Mouse (Mus musculus) G1E (cell line): Measurements from ENCODE around the gene Iqcn. TPM values are rescaled to one million over a fixed set of nuclear protein-coding genes. Genes with fewer than 3 reads are reported as not detected.
A peak's percentile ranks its signal among the peaks of the same experiment; 100 is the strongest.

Experiments used
- ATAC-seq: 2 replicates; pipeline ENCODE4 v1.8.0; 2016; ENCODE audit warnings: mild to moderate bottlenecking; ENCODE audit not compliant: insufficient number of reproducible peaks, poor library complexity, low FRiP score, severe bottlenecking; ENCODE audit errors: extremely low read depth
- DNase-seq: peaks from one replicate; pipeline ENCODE4 v3.0.0; 2012; ENCODE audit warnings: low spot score
- H3K27me3 ChIP-seq: 2 replicates; pipeline ENCODE4 v1.6.1; 2012; ENCODE audit warnings: mild to moderate bottlenecking, low read length, inconsistent platforms; ENCODE audit not compliant: insufficient read depth
- H3K36me3 ChIP-seq: replicated peaks from 2 replicates; pipeline ENCODE3; 2012; ENCODE audit warnings: mild to moderate bottlenecking, inconsistent platforms
- H3K4me1 ChIP-seq: 2 replicates; pipeline ENCODE4 v1.6.1; 2012; ENCODE audit warnings: low read depth, low read length, inconsistent platforms, mixed read lengths; ENCODE audit not compliant: insufficient read depth
- H3K4me3 ChIP-seq: 2 replicates; pipeline ENCODE4 v1.5.1; 2012; ENCODE audit warnings: low read depth, mild to moderate bottlenecking, inconsistent platforms, low read length, moderate library complexity, mixed read lengths
- H3K9me3 ChIP-seq: replicated peaks from 2 replicates; pipeline ENCODE4 v1.6.1; 2012; ENCODE audit warnings: inconsistent platforms
- CTCF ChIP-seq: IDR thresholded peaks from 2 replicates; pipeline ENCODE4 v1.5.1; 2012; ENCODE audit warnings: low read depth, low read length, inconsistent platforms, mixed read lengths
- GATA1 ChIP-seq: IDR thresholded peaks from 2 replicates; pipeline ENCODE4 v1.6.1; 2012; ENCODE audit warnings: borderline replicate concordance, low read length, inconsistent platforms, mixed read lengths
- GATA2 ChIP-seq: IDR thresholded peaks from 2 replicates; pipeline ENCODE4 v1.6.1; 2012; ENCODE audit warnings: low read depth, low read length, inconsistent platforms, borderline replicate concordance
- POLR2AphosphoS5 ChIP-seq: IDR thresholded peaks from 2 replicates; pipeline ENCODE4 v1.6.1; 2012; ENCODE audit warnings: low read depth, low read length, inconsistent platforms; ENCODE audit not compliant: insufficient replicate concordance
- TAL1 ChIP-seq: conservative IDR thresholded peaks from 2 replicates; pipeline ENCODE4 v1.6.1; 2012; ENCODE audit warnings: low read depth, low read length, inconsistent platforms, mixed read lengths
- polyA plus RNA-seq: library from polyadenylated mRNA; stranded (reverse); fragments of >175 nt; gene quantifications from 2 replicates; pipeline ENCODE4 v1.2.3, GENCODE M21; 2012
- total RNA-seq, 2 experiments: library from RNA; stranded (forward) in 1 of 2; stranded (reverse) in 1 of 2; fragments of 200-1000 nt in 1 of 2; fragments of >200 nt in 1 of 2; fragmentation: Nextera tagmentation in 1 of 2; gene quantifications; 2 replicates each; pipeline ENCODE4 v1.2.3; 2014 to 2017

Iqcn gene
- total and polyA plus RNA-seq, 3 experiments: 0.05 TPM; not detected in 2

GRCm38 (mm10) chr8:70701048-70701981 is 1.9 kb upstream of the Iqcn start:
- H3K4me3 ChIP-seq: peak overlapping the region; percentile 87; the same call in 1 of the 2 replicates
- peaks cover 43% of the 10 kb centered on the region for H3K4me1 ChIP-seq
- peaks cover 13% of the 10 kb centered on the region for H3K27me3 ChIP-seq
- ATAC-seq (no peak), DNase-seq (no peak)
- peaks cover 15% of the 10 kb centered on the region for H3K36me3 ChIP-seq
- TF ChIP-seq GATA2 (no peak), TAL1 (no peak), GATA1 (no peak), CTCF (no peak), POLR2AphosphoS5 (no peak)
- no peaks in the 10 kb centered on the region for H3K9me3 ChIP-seq

GRCm38 (mm10) chr8:70701982-70702841 is 1.0 kb upstream of the Iqcn start:
- ATAC-seq (no peak), DNase-seq (no peak)
- no peaks in the 10 kb centered on the region for H3K9me3 ChIP-seq
- H3K36me3 ChIP-seq: peaks cover 15% of the 10 kb centered on the region
- peaks cover 35% of the 10 kb centered on the region for H3K4me1 ChIP-seq
- peaks cover 18% of the 10 kb centered on the region for H3K27me3 ChIP-seq
- H3K4me3 ChIP-seq: no peak overlapping the region
- TF ChIP-seq GATA1: no peak
- TF ChIP-seq CTCF: no peak
- TF ChIP-seq GATA2: no peak
- no peak for TF ChIP-seq TAL1
- TF ChIP-seq POLR2AphosphoS5: no peak

GRCm38 (mm10) chr8:70702842-70703182 is 445 bp upstream of the Iqcn start:
- ATAC-seq: no peak

GRCm38 (mm10) chr8:70708281-70708680 is 5.0 kb downstream of the Iqcn start:
- no peaks in the 10 kb centered on the region for H3K9me3 ChIP-seq
- H3K4me1 ChIP-seq: peaks cover 7% of the 10 kb centered on the region; the same call in 1 of the 2 replicates
- peaks cover 76% of the 10 kb centered on the region for H3K27me3 ChIP-seq
- no peaks in the 10 kb centered on the region for H3K36me3 ChIP-seq
- TF ChIP-seq POLR2AphosphoS5: no peak
- TF ChIP-seq GATA2: no peak
- no peak for TF ChIP-seq GATA1
- no peak for TF ChIP-seq TAL1
- TF ChIP-seq CTCF: no peak
- DNase-seq: no peak
- no peak overlapping the region for H3K4me3 ChIP-seq
- no peak for ATAC-seq

More at GRCm38 (mm10) chr8:70702842-70703182, 445 bp upstream of the Iqcn start:
- Histone ChIP-seq H3K36me3 (peaks cover 15% of the 10 kb centered on the region), H3K9me3 (no peaks in the 10 kb centered on the region), H3K4me3 (no peak overlapping the region), H3K4me1 (peaks cover 34% of the 10 kb centered on the region), H3K27me3 (peaks cover 24% of the 10 kb centered on the region)
- DNase-seq: no peak
- TF ChIP-seq GATA2: no peak
- no peak for TF ChIP-seq TAL1
- no peak for TF ChIP-seq GATA1
- no peak for TF ChIP-seq POLR2AphosphoS5
- TF ChIP-seq CTCF: no peak

- ATAC-seq: no peak
- Histone ChIP-seq H3K4me3 (no peak overlapping the region), H3K4me1 (0 out of 2 replicates have a peak, but pooled peaks cover 5% of the 10 kb centered on the region), H3K9me3 (no peaks in the 10 kb centered on the region), H3K36me3 (no peaks in the 10 kb centered on the region), H3K27me3 (peaks cover 84% of the 10 kb centered on the region)
- no peak for TF ChIP-seq GATA1
- no peak for TF ChIP-seq TAL1
- TF ChIP-seq GATA2: no peak
- TF ChIP-seq POLR2AphosphoS5: no peak
- no peak for TF ChIP-seq CTCF
- DNase-seq: no peak
Observed at GRCm38 (mm10) chr8:70709794-70710193, 6.5 kb downstream of the Iqcn start.

GRCm38 (mm10) chr8:70710296-70710695 is 7.0 kb downstream of the Iqcn start:
- Histone ChIP-seq H3K4me3 (no peak overlapping the region), H3K27me3 (peaks cover 84% of the 10 kb centered on the region), H3K4me1 (0 out of 2 replicates have a peak, but pooled peaks cover 5% of the 10 kb centered on the region), H3K36me3 (no peaks in the 10 kb centered on the region), H3K9me3 (no peaks in the 10 kb centered on the region)
- no peak for TF ChIP-seq TAL1
- no peak for TF ChIP-seq POLR2AphosphoS5
- TF ChIP-seq GATA1: no peak
- no peak for TF ChIP-seq CTCF
- no peak for TF ChIP-seq GATA2
- DNase-seq (no peak), ATAC-seq (no peak)
